ENCODE assay signal across 12 mouse cellular contexts in the genomic region with DNA sequence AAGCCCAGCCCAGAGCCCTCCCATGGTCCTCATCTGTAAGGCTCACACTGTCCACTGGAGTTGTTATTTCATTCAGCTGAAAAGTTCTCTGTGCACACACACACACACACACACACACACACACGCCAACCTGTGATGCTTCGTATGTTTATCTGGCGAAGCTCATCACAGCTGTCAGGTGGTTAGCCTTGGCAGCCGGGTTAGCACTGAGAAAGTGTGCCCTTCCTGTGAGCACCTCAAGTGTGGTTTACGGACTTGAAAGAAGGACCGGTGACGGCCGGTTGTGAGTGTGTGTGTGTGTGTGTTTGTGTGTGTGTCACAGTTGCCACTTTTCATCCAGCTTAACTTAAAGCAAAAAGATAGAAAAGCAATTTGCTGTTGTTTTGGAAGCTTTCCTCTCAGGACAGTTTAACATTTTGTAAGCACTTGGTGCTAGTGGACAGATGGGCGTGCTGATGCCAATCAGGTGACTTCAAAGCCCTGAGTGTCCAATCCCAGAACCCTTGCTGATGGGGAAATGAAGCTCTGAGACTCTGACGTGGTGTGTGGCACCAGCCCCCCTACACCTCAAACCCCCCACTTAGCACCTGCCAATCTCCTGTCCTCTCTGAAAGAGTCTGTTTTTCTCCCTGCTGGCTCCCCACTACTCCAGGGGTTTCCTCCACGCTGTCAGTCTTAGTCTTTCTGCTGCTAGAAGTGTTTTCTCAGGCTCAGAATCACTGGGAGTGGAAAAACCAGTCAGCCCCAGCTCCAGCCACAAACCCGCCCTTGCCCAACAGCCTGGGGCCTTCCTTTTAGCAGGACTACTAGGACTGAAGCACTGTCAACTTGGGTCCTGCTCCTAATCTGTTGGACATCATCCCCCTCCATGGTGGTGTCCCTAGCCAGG.
DNase-seq lines count a peak whose midpoint lies in the region; ATAC-seq lines count a peak whose summit lies in the region.
"Had no signal": no experiment of that assay in that cellular context is flagged by ENCODE, and none has a peak within 500 bp of the region (broad histone marks: within the 10 kb centered on the region; RNA-seq: fewer than 3 reads in every experiment).

No protein-coding gene starts in this region.

- ATAC-seq in lung, embryonic 16.5 days (ENCODE audit: low read depth), result 0 out of 2 replicates have a peak, but pooled peaks have one; percentile 25
- peak; percentile 39 for ATAC-seq in embryonic facial prominence, embryonic 14.5 days (ENCODE audit: low read depth)
- ATAC-seq: intestine, postnatal 0 days had no signal

- no peaks in the 10 kb centered on the region for H3K36me3 ChIP-seq in heart, embryonic 10.5 days
- H3K36me3 ChIP-seq in lung, embryonic 16.5 days (ENCODE audit: control insufficient read depth, insufficient read depth, low read length), result no peaks in the 10 kb centered on the region
- H3K36me3 ChIP-seq in embryonic facial prominence, embryonic 14.5 days (ENCODE audit: control insufficient read depth, insufficient read depth, low read length), result no peaks in the 10 kb centered on the region
- H3K36me3 ChIP-seq: liver, embryonic 13.5 days had no signal

- H3K4me1 ChIP-seq in heart, embryonic 10.5 days, result peaks cover 66% of the 10 kb centered on the region
- peaks cover 3% of the 10 kb centered on the region; the same call in 1 of the 2 replicates for H3K4me1 ChIP-seq in lung, embryonic 16.5 days (replicated peaks; ENCODE audit: control insufficient read depth, insufficient read depth, low read length)
- H3K4me1 ChIP-seq in embryonic facial prominence, embryonic 14.5 days (ENCODE audit: control insufficient read depth, insufficient read depth, low read length), result peaks cover 24% of the 10 kb centered on the region

- no peak overlapping the region for H3K4me3 ChIP-seq in heart, embryonic 10.5 days
- H3K4me3 ChIP-seq in lung, embryonic 16.5 days (ENCODE audit: low read length), result no peak overlapping the region
- no peak overlapping the region for H3K4me3 ChIP-seq in embryonic facial prominence, embryonic 14.5 days (ENCODE audit: low read depth, low read length)
- H3K4me3 ChIP-seq: liver, embryonic 13.5 days had no signal

- H3K9me3 ChIP-seq in heart, embryonic 10.5 days, result no peaks in the 10 kb centered on the region
- no peaks in the 10 kb centered on the region for H3K9me3 ChIP-seq in lung, embryonic 16.5 days (ENCODE audit: control insufficient read depth, low read length)
- no peaks in the 10 kb centered on the region for H3K9me3 ChIP-seq in embryonic facial prominence, embryonic 14.5 days (ENCODE audit: control insufficient read depth, low read length)
- H3K9me3 ChIP-seq: liver, embryonic 13.5 days had no signal

- no peak for DNase-seq in heart, embryonic 10.5 days (ENCODE audit: low spot score)
- DNase-seq in heart, adult 18-20 months, result no peak
- DNase-seq in lung, postnatal 10 days, result no peak
- no peak for DNase-seq in embryonic facial prominence, embryonic 14.5 days (ENCODE audit: low spot score)
- peak; percentile 95 for DNase-seq in thymus, postnatal 0 days (ENCODE audit: low spot score)
- DNase-seq in left cerebral cortex, postnatal 25 days (ENCODE audit: low spot score in 2 of 2), result no peak
- DNase-seq in layer of hippocampus, adult 9-11 months, result no peak
- DNase-seq: adrenal gland, adult 8-10 months; cerebellum, adult 9-11 months; liver, embryonic 13.5 days had no signal

- H3K27me3 ChIP-seq in heart, embryonic 10.5 days (ENCODE audit: insufficient read depth, poor library complexity, severe bottlenecking), result no peaks in the 10 kb centered on the region
- H3K27me3 ChIP-seq in lung, embryonic 16.5 days (ENCODE audit: control insufficient read depth, insufficient read depth, low read depth, low read length), result no peaks in the 10 kb centered on the region
- no peaks in the 10 kb centered on the region for H3K27me3 ChIP-seq in embryonic facial prominence, embryonic 14.5 days (replicated peaks; ENCODE audit: control insufficient read depth, insufficient read depth, low read length)
- H3K27me3 ChIP-seq: liver, embryonic 13.5 days had no signal

- intact Hi-C loops in left cerebral cortex, postnatal 25 days (cut with DNase I), result no loop called here

- H3K4me2 ChIP-seq in lung, embryonic 16.5 days (ENCODE audit: low read depth, low read length), result no peak overlapping the region
- no peak overlapping the region for H3K4me2 ChIP-seq in embryonic facial prominence, embryonic 14.5 days (ENCODE audit: low read depth, low read length)
- H3K4me2 ChIP-seq: liver, embryonic 13.5 days had no signal

- peak overlapping the region; percentile 84 for H3K27ac ChIP-seq in heart, embryonic 10.5 days
- 0 out of 2 replicates have a peak overlapping the region, but pooled peaks have one; percentile 15 for H3K27ac ChIP-seq in lung, embryonic 16.5 days (ENCODE audit: low read length)
- H3K27ac ChIP-seq in embryonic facial prominence, embryonic 14.5 days (replicated peaks; ENCODE audit: low read depth, low read length), result peak overlapping the region; percentile 24; the same call in 1 of the 2 replicates
- H3K27ac ChIP-seq: liver, embryonic 13.5 days had no signal

- H3K9ac ChIP-seq in lung, embryonic 16.5 days (ENCODE audit: low read length), result 0 out of 2 replicates have a peak overlapping the region, but pooled peaks have one; percentile 9
- no peak overlapping the region for H3K9ac ChIP-seq in embryonic facial prominence, embryonic 14.5 days (ENCODE audit: low read depth, low read length)
- H3K9ac ChIP-seq: liver, embryonic 13.5 days had no signal

- WGBS in heart, embryonic 10.5 days, result 66% methylated on average over 12 of the region's 12 CpGs
- 65% methylated on average over 12 of the region's 12 CpGs for WGBS in lung, embryonic 16.5 days
- WGBS in embryonic facial prominence, embryonic 14.5 days, result 70% methylated on average over 12 of the region's 12 CpGs

Comparison
In these comparisons a context has a peak if more than half of its experiments do, and no peak if none do; other contexts are left out.
1. H3K27ac ChIP-seq: peak in every context shown above with its lines; median percentile 84 in heart, embryonic 10.5 days; 24 in embryonic facial prominence, embryonic 14.5 days; 15 in lung, embryonic 16.5 days.